Mouse (Mus musculus) CH12.LX (cell line): Measurements from ENCODE around the gene Celf2. TPM values are rescaled to one million over a fixed set of nuclear protein-coding genes. Genes with fewer than 3 reads are reported as not detected.

Experiments used
- DNase-seq: peaks from one replicate; pipeline ENCODE4 v3.0.0-alpha.2; 2013; ENCODE audit errors: extremely low read depth
- H3K27ac ChIP-seq: 2 replicates; pipeline ENCODE4 v1.5.1; 2012; ENCODE audit warnings: low read depth, mild to moderate bottlenecking, control low read depth, moderate library complexity; ENCODE audit not compliant: insufficient read depth
- H3K27me3 ChIP-seq: replicated peaks from 2 replicates; pipeline ENCODE3; 2012; ENCODE audit warnings: inconsistent platforms
- H3K36me3 ChIP-seq, 2 experiments: replicated peaks in 1 of 2; 2 replicates each; pipeline versions ENCODE3 to v1.6.1; 2012; ENCODE audit warnings: inconsistent platforms in 1 of 2, low read length in 1 of 2, mild to moderate bottlenecking in 1 of 2, mixed read lengths in 1 of 2, moderate library complexity in 1 of 2; ENCODE audit not compliant: control insufficient read depth in 1 of 2, insufficient read depth in 1 of 2
- H3K4me1 ChIP-seq, 2 experiments: 2 replicates each; pipeline ENCODE4 v1.6.1; 2012; ENCODE audit warnings: inconsistent platforms in 1 of 2, moderate library complexity in 1 of 2; ENCODE audit not compliant: insufficient read depth in 2 of 2, control insufficient read depth in 1 of 2
- H3K4me2 ChIP-seq: 2 replicates; pipeline ENCODE4 v1.6.1; 2012; ENCODE audit warnings: low read depth, mild to moderate bottlenecking, control low read depth; ENCODE audit not compliant: poor library complexity, insufficient read depth, severe bottlenecking
- H3K4me3 ChIP-seq, 3 experiments: fragments of 150-350 bp in 1 of 3; sonication (generic) in 1 of 3; replicated peaks in 1 of 3; 2 replicates each; pipeline versions ENCODE3 to v1.5.1; 2011 to 2012; ENCODE audit warnings: low read depth in 2 of 3, low read length in 2 of 3, mild to moderate bottlenecking in 2 of 3, moderate library complexity in 2 of 3, control low read depth in 1 of 3, improper control_type of control experiment in 1 of 3, inconsistent platforms in 1 of 3, mixed read lengths in 1 of 3; ENCODE audit not compliant: poor library complexity in 1 of 3
- H3K79me2 ChIP-seq: replicated peaks from 2 replicates; pipeline ENCODE4 v1.6.1; 2012; ENCODE audit warnings: mild to moderate bottlenecking, moderate library complexity; ENCODE audit not compliant: control insufficient read depth, poor library complexity, insufficient read depth, severe bottlenecking; ENCODE audit errors: extremely low read depth
- H3K9ac ChIP-seq: 2 replicates; pipeline ENCODE4 v1.6.1; 2012; ENCODE audit warnings: low read depth, mild to moderate bottlenecking, control low read depth, moderate library complexity; ENCODE audit not compliant: insufficient read depth
- H3K9me3 ChIP-seq: replicated peaks from 2 replicates; pipeline ENCODE3; 2012; ENCODE audit warnings: low read length, inconsistent platforms, mixed read lengths
- BHLHE40 ChIP-seq: IDR thresholded peaks from 2 replicates; pipeline ENCODE4 v1.6.1; 2011; ENCODE audit warnings: mild to moderate bottlenecking, low read depth, low read length, improper control_type of control experiment
- CHD1 ChIP-seq: IDR thresholded peaks from 2 replicates; pipeline ENCODE4 v1.6.1; 2012; ENCODE audit warnings: low read depth, low read length, improper control_type of control experiment, inconsistent platforms
- CTCF ChIP-seq, 2 experiments: IDR thresholded peaks in 1 of 2; conservative IDR thresholded peaks in 1 of 2; 2 replicates each; pipeline ENCODE4 v1.5.1; 2011 to 2012; ENCODE audit warnings: low read depth in 2 of 2, low read length in 2 of 2, improper control_type of control experiment in 1 of 2, inconsistent platforms in 1 of 2, mild to moderate bottlenecking in 1 of 2, moderate library complexity in 1 of 2
- E2F4 ChIP-seq: IDR thresholded peaks from 2 replicates; pipeline ENCODE4 v1.6.1; 2011; ENCODE audit warnings: low read depth, low read length, improper control_type of control experiment; ENCODE audit not compliant: insufficient replicate concordance
- ELF1 ChIP-seq: IDR thresholded peaks from 2 replicates; pipeline ENCODE4 v1.6.1; 2014; ENCODE audit warnings: low read depth, mild to moderate bottlenecking, inconsistent platforms, low read length, improper control_type of control experiment
- EP300 ChIP-seq: IDR thresholded peaks from 2 replicates; pipeline ENCODE4 v1.6.1; 2011; ENCODE audit warnings: low read length, improper control_type of control experiment
- ETS1 ChIP-seq: conservative IDR thresholded peaks from 2 replicates; pipeline ENCODE4 v1.6.1; 2012; ENCODE audit warnings: low read depth, mild to moderate bottlenecking, inconsistent platforms, low read length, improper control_type of control experiment, moderate library complexity
- HCFC1 ChIP-seq: IDR thresholded peaks from 2 replicates; pipeline ENCODE4 v1.6.1; 2012; ENCODE audit warnings: low read depth, mild to moderate bottlenecking, inconsistent platforms, low read length, improper control_type of control experiment
- IRF4 ChIP-seq: IDR thresholded peaks from 2 replicates; pipeline ENCODE4 v1.6.1; 2014; ENCODE audit warnings: low read depth, mild to moderate bottlenecking, inconsistent platforms, low read length, improper control_type of control experiment
- JUN ChIP-seq: IDR thresholded peaks from 2 replicates; pipeline ENCODE4 v1.6.1; 2011; ENCODE audit warnings: low read depth, mild to moderate bottlenecking, low read length, improper control_type of control experiment, moderate library complexity; ENCODE audit not compliant: insufficient read depth
- JUND ChIP-seq: conservative IDR thresholded peaks from 2 replicates; pipeline ENCODE4 v1.6.1; 2011; ENCODE audit warnings: low read depth, low read length, improper control_type of control experiment
- KAT2A ChIP-seq: IDR thresholded peaks from 2 replicates; pipeline ENCODE4 v1.6.1; 2012; ENCODE audit warnings: low read length, improper control_type of control experiment, inconsistent platforms; ENCODE audit not compliant: insufficient replicate concordance
- MAFK ChIP-seq: IDR thresholded peaks from 2 replicates; pipeline ENCODE4 v1.6.1; 2011; ENCODE audit warnings: low read length, improper control_type of control experiment; ENCODE audit not compliant: insufficient replicate concordance
- MAX ChIP-seq: IDR thresholded peaks from 2 replicates; pipeline ENCODE4 v1.6.1; 2011; ENCODE audit warnings: low read length, improper control_type of control experiment
- MAZ ChIP-seq: IDR thresholded peaks from 2 replicates; pipeline ENCODE4 v1.6.1; 2012; ENCODE audit warnings: low read depth, mild to moderate bottlenecking, inconsistent platforms, low read length, improper control_type of control experiment, moderate library complexity
- MEF2A ChIP-seq: IDR thresholded peaks from 2 replicates; pipeline ENCODE4 v1.6.1; 2014; ENCODE audit warnings: low read depth, mild to moderate bottlenecking, inconsistent platforms, low read length, improper control_type of control experiment, borderline replicate concordance
- MXI1 ChIP-seq: IDR thresholded peaks from 2 replicates; pipeline ENCODE4 v1.6.1; 2011; ENCODE audit warnings: mild to moderate bottlenecking, low read depth, low read length, improper control_type of control experiment
- MYC ChIP-seq: IDR thresholded peaks from 2 replicates; pipeline ENCODE4 v1.6.1; 2011; ENCODE audit warnings: low read depth, mild to moderate bottlenecking, improper control_type of control experiment, low read length
- NELFE ChIP-seq: IDR thresholded peaks from 2 replicates; pipeline ENCODE4 v1.6.1; 2011; ENCODE audit warnings: low read depth, low read length, improper control_type of control experiment
- NRF1 ChIP-seq: IDR thresholded peaks from 2 replicates; pipeline ENCODE4 v1.6.1; 2014; ENCODE audit warnings: low read depth, mild to moderate bottlenecking, inconsistent platforms, low read length, improper control_type of control experiment, moderate library complexity
- PAX5 ChIP-seq: IDR thresholded peaks from 2 replicates; pipeline ENCODE4 v1.6.1; 2012; ENCODE audit warnings: low read length, inconsistent platforms, mixed read lengths
- POLR2AphosphoS2 ChIP-seq: IDR thresholded peaks from 2 replicates; pipeline ENCODE4 v1.6.1; 2011; ENCODE audit warnings: low read depth, low read length, improper control_type of control experiment
- RAD21 ChIP-seq: IDR thresholded peaks from 2 replicates; pipeline ENCODE4 v1.6.1; 2011; ENCODE audit warnings: low read depth, mild to moderate bottlenecking, low read length, improper control_type of control experiment, moderate library complexity
- RCOR1 ChIP-seq: conservative IDR thresholded peaks from 2 replicates; pipeline ENCODE4 v1.6.1; 2012; ENCODE audit warnings: low read depth, mild to moderate bottlenecking, inconsistent platforms, low read length, improper control_type of control experiment
- SIN3A ChIP-seq: IDR thresholded peaks from 2 replicates; pipeline ENCODE4 v1.6.1; 2012; ENCODE audit warnings: low read length, improper control_type of control experiment, inconsistent platforms
- TBP ChIP-seq: conservative IDR thresholded peaks from 2 replicates; pipeline ENCODE4 v1.6.1; 2011; ENCODE audit warnings: low read depth, low read length, improper control_type of control experiment
- TCF12 ChIP-seq: IDR thresholded peaks from 2 replicates; pipeline ENCODE4 v1.6.1; 2014; ENCODE audit warnings: low read depth, mild to moderate bottlenecking, inconsistent platforms, low read length, improper control_type of control experiment
- UBTF ChIP-seq: IDR thresholded peaks from 2 replicates; pipeline ENCODE4 v1.6.1; 2012; ENCODE audit warnings: low read depth, mild to moderate bottlenecking, inconsistent platforms, low read length, improper control_type of control experiment, moderate library complexity
- USF1 ChIP-seq: IDR thresholded peaks from 2 replicates; pipeline ENCODE4 v1.6.1; 2014; ENCODE audit warnings: low read depth, mild to moderate bottlenecking, inconsistent platforms, low read length, improper control_type of control experiment
- ZC3H11A ChIP-seq: IDR thresholded peaks from 2 replicates; pipeline ENCODE4 v1.6.1; 2012; ENCODE audit warnings: low read depth, mild to moderate bottlenecking, inconsistent platforms, low read length, improper control_type of control experiment
- ZKSCAN1 ChIP-seq: IDR thresholded peaks from 2 replicates; pipeline ENCODE4 v1.6.1; 2012; ENCODE audit warnings: low read depth, inconsistent platforms, low read length, improper control_type of control experiment, borderline replicate concordance
- ZMIZ1 ChIP-seq: IDR thresholded peaks from 2 replicates; pipeline ENCODE4 v1.6.1; 2012; ENCODE audit warnings: low read depth, mild to moderate bottlenecking, inconsistent platforms, low read length, improper control_type of control experiment
- dilution Hi-C: fragments of 300-500 bp; cut with MboI; formaldehyde crosslinking; loops from 2 replicates; pipeline ENCODE4 v1.14.3; 2020; ENCODE audit warnings: low sequenced_read_pairs; ENCODE audit not compliant: extremely low pct_unique_long_range_greater_than_20kb, extremely low pct_ligation_motif_present
- in situ Hi-C: fragments of 300-500 bp; cut with MboI; formaldehyde crosslinking; loops from 3 replicates; pipeline ENCODE4 v1.14.3; 2019; ENCODE audit warnings: low sequenced_read_pairs, low pct_ligation_motif_present, low pct_unique_long_range_greater_than_20kb, mixed read lengths
- polyA plus RNA-seq: library from polyadenylated mRNA; unstranded; fragments of >175 nt; gene quantifications from 2 replicates; pipeline ENCODE4 v1.2.1, GENCODE M21; 2012; ENCODE audit warnings: low read depth; ENCODE audit not compliant: insufficient read length
- total RNA-seq, 2 experiments: library from RNA; depleted of rRNA; stranded (reverse); fragments of 300-350 nt in 1 of 2; fragments of >200 nt in 1 of 2; gene quantifications; 2 replicates each; pipeline ENCODE4 v1.2.3; 2012 to 2014

Celf2 gene
- total and polyA plus RNA-seq, 3 experiments = 51.0 to 143 (median 103) TPM

- no peaks in the 10 kb centered on the region for H3K27me3 ChIP-seq
- no peak for DNase-seq
- dilution Hi-C loops = no loop called here
- peaks cover 18 to 78% of the 10 kb centered on the region in 2 experiments for H3K36me3 ChIP-seq
- in situ Hi-C loops = loop anchor here (10.0 to 25.0 kb wide), 2 partner anchors 156 to 357 kb away; partner anchors contain the start of gene Echdc3
- H3K9me3 ChIP-seq = no peaks in the 10 kb centered on the region
- no peak overlapping the region for H3K27ac ChIP-seq
- H3K79me2 ChIP-seq = no peaks in the 10 kb centered on the region
- no peak overlapping the region for H3K9ac ChIP-seq
- TF ChIP-seq MAZ = no peak
- TF ChIP-seq NRF1 = no peak
- TF ChIP-seq, all 38 proteins: peak for 0
- Histone ChIP-seq H3K4me1 (peaks cover 8 to 29% of the 10 kb centered on the region in 2 experiments; a peak in 3 of 4 replicates), H3K4me3 (no peak overlapping the region), H3K4me2 (no peak overlapping the region)
These were observed 940.3 kb downstream of the Celf2 start for GRCm38 (mm10) chr2:6569040-6569542.

GRCm38 (mm10) chr2:6565175-6565574, 944.2 kb downstream of the Celf2 start:
- Histone ChIP-seq H3K27me3 (no peaks in the 10 kb centered on the region), H3K4me3 (no peak overlapping the region), H3K27ac (peak overlapping the region; percentile 70), H3K4me1 (peaks cover 19 to 66% of the 10 kb centered on the region in 2 experiments; a peak in 3 of 4 replicates), H3K9ac (peak overlapping the region; percentile 53), H3K4me2 (no peak overlapping the region; the same call in 1 of the 2 replicates), H3K36me3 (peaks cover 18 to 63% of the 10 kb centered on the region in 2 experiments), H3K79me2 (peaks cover 10% of the 10 kb centered on the region; the same call in 1 of the 2 replicates), H3K9me3 (no peaks in the 10 kb centered on the region)
- in situ Hi-C loops = loop anchor here (10.0 to 25.0 kb wide), 2 partner anchors 160 to 353 kb away; partner anchors contain the start of gene Echdc3
- dilution Hi-C loops = no loop called here
- peak; percentile 47 for DNase-seq
- TF ChIP-seq ETS1 = peak; percentile 75
- TF ChIP-seq E2F4 = no peak
- TF ChIP-seq IRF4 = peak; percentile 36
- TF ChIP-seq SIN3A = no peak
- no peak for TF ChIP-seq CHD1
- TF ChIP-seq ELF1 = no peak
- no peak for TF ChIP-seq TCF12
- no peak for TF ChIP-seq POLR2AphosphoS2
- TF ChIP-seq MAZ = no peak
- TF ChIP-seq EP300 = peak; percentile 53
- TF ChIP-seq ZMIZ1 = no peak
- TF ChIP-seq NELFE = no peak
- TF ChIP-seq CTCF (conservative IDR thresholded peaks at IDR 0.05 in 1 of 2, IDR thresholded peaks at IDR 0.05 in 1 of 2; ENCODE audit: low read depth in 2 of 2, low read length in 2 of 2) = no peak
- TF ChIP-seq JUND = no peak
- TF ChIP-seq PAX5 = no peak
- no peak for TF ChIP-seq ZC3H11A
- no peak for TF ChIP-seq ZKSCAN1
- TF ChIP-seq UBTF = no peak
- TF ChIP-seq TBP = no peak
- TF ChIP-seq MAX = peak; percentile 34; the same call in 1 of the 2 replicates
- TF ChIP-seq MXI1 = no peak
- no peak; the same call in 1 of the 2 replicates for TF ChIP-seq JUN
- no peak for TF ChIP-seq RAD21
- TF ChIP-seq USF1 = no peak
- TF ChIP-seq HCFC1 = no peak
- no peak for TF ChIP-seq RCOR1
- TF ChIP-seq MAFK = peak; percentile 95
- TF ChIP-seq KAT2A = no peak
- TF ChIP-seq BHLHE40 = peak; percentile 49
- TF ChIP-seq MYC = peak; percentile 61; the same call in 1 of the 2 replicates
- TF ChIP-seq MEF2A = peak; percentile 45; the same call in 1 of the 2 replicates
